ENCODE assay signal across 8 mouse cellular contexts in the genomic region with DNA sequence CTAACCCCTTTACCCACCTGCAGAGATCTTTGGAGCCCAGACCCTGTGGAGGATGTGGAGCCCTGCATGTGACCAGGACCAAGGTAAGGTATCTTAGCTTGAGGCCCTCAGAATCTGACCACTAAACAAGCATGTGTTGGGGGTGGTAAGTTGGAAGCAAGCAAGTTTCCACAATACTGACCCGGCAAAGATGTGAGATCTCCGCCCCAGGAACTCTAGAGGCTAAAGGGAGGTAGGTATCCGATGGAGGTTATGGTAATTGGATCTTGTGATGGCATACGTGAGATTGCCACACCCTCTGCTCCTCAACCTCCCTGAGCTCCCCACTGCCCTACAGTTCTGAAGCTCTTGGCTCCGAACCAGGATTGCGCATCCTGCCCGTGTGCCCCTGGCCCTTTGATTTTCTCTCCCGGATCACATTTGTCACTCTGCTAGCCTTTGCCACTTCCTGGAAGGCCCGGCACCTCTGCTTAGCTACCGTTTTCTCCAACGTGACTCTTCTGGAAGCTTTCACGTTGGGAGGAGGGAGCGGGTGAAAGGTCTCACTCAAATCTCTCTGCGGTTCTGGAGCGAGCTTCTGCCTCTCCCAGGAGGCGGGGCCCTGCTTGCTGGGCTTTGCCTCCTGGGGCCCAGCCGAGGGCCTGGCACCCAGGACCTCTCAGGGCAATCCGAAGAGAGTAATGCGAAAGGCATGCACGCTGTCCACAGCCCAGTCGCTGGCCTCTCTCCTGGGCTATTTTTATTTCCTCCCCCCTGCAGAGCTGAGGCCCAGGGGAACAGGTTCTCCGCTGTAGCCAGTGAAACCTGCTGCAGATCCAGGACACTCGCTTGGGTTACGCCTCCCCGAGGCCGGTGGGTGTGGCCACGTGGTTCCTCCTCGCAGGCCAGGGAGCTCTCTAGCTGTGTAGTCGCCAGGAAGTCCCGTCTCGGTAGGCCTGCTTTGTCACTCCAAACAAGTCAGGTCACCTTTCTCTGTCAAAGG. TPM values are rescaled to one million over a fixed set of nuclear protein-coding genes. Genes with fewer than 3 reads are reported as not detected.
DNase-seq lines count a peak whose midpoint lies in the region; ATAC-seq and TF ChIP-seq lines count a peak whose summit lies in the region.

No protein-coding gene starts in this region.

- H3K36me3 ChIP-seq in CH12.LX (replicated peaks in 1 of 2; ENCODE audit: control insufficient read depth in 1 of 2, insufficient read depth in 1 of 2, low read length in 1 of 2) = no peaks in the 10 kb centered on the region
- H3K36me3 ChIP-seq in embryonic facial prominence, embryonic 15.5 days = no peaks in the 10 kb centered on the region
- no peaks in the 10 kb centered on the region for H3K36me3 ChIP-seq in heart, embryonic 11.5 days (ENCODE audit: control insufficient read depth, insufficient read depth, low read length)
- no peaks in the 10 kb centered on the region for H3K36me3 ChIP-seq in kidney, embryonic 14.5 days (ENCODE audit: control insufficient read depth, insufficient read depth, low read length)

- TF ChIP-seq RAD21 in CH12.LX (IDR thresholded peaks at IDR 0.05; ENCODE audit: low read depth, low read length) = no peak

- peak overlapping the region; percentile 43 for H3K27ac ChIP-seq in CH12.LX (ENCODE audit: insufficient read depth, low read depth)
- H3K27ac ChIP-seq in embryonic facial prominence, embryonic 15.5 days (replicated peaks) = peak overlapping the region; percentile 66
- peak overlapping the region; percentile 98 for H3K27ac ChIP-seq in heart, embryonic 11.5 days (ENCODE audit: low read depth, low read length)
- peak overlapping the region; percentile 20; the same call in 1 of the 2 replicates for H3K27ac ChIP-seq in kidney, embryonic 14.5 days (ENCODE audit: low read depth, low read length)

- H3K9me3 ChIP-seq in CH12.LX (replicated peaks; ENCODE audit: low read length) = no peaks in the 10 kb centered on the region
- no peaks in the 10 kb centered on the region for H3K9me3 ChIP-seq in embryonic facial prominence, embryonic 15.5 days (replicated peaks)
- H3K9me3 ChIP-seq in heart, embryonic 11.5 days (replicated peaks; ENCODE audit: control insufficient read depth, low read length) = no peaks in the 10 kb centered on the region
- H3K9me3 ChIP-seq in kidney, embryonic 14.5 days (ENCODE audit: control insufficient read depth, low read length) = no peaks in the 10 kb centered on the region

- in situ Hi-C loops in CH12.LX (cut with MboI; ENCODE audit: low pct_ligation_motif_present, low pct_unique_long_range_greater_than_20kb, low sequenced_read_pairs) = no loop called here

- TF ChIP-seq EP300 in CH12.LX (IDR thresholded peaks at IDR 0.05; ENCODE audit: low read length) = no peak

- peak overlapping the region; percentile 55 for H3K9ac ChIP-seq in CH12.LX (ENCODE audit: insufficient read depth, low read depth)
- peak overlapping the region; percentile 3; the same call in 1 of the 2 replicates for H3K9ac ChIP-seq in embryonic facial prominence, embryonic 15.5 days
- H3K9ac ChIP-seq in heart, embryonic 11.5 days (ENCODE audit: low read depth, low read length) = peak overlapping the region; percentile 67
- H3K9ac ChIP-seq in kidney, embryonic 14.5 days (ENCODE audit: low read depth, low read length) = peak overlapping the region; percentile 54; the same call in 1 of the 2 replicates

- H3K79me2 ChIP-seq in CH12.LX (replicated peaks; ENCODE audit: control insufficient read depth, extremely low read depth, insufficient read depth, poor library complexity, severe bottlenecking) = no peaks in the 10 kb centered on the region

- dilution Hi-C loops in CH12.LX (cut with MboI; ENCODE audit: extremely low pct_ligation_motif_present, extremely low pct_unique_long_range_greater_than_20kb, low sequenced_read_pairs) = no loop called here

- H3K27me3 ChIP-seq in CH12.LX (replicated peaks) = no peaks in the 10 kb centered on the region
- H3K27me3 ChIP-seq in embryonic facial prominence, embryonic 15.5 days = no peaks in the 10 kb centered on the region; the same call in 1 of the 2 replicates
- H3K27me3 ChIP-seq in heart, embryonic 11.5 days (ENCODE audit: control insufficient read depth, insufficient read depth, low read length) = no peaks in the 10 kb centered on the region
- no peaks in the 10 kb centered on the region for H3K27me3 ChIP-seq in kidney, embryonic 14.5 days (ENCODE audit: control insufficient read depth, insufficient read depth, low read length)

- H3K4me3 ChIP-seq in CH12.LX (replicated peaks in 1 of 3; ENCODE audit: low read depth in 2 of 3, low read length in 2 of 3, poor library complexity in 1 of 3) = peak overlapping the region; percentile 43 to 54 (median 48)
- peak overlapping the region; percentile 37 for H3K4me3 ChIP-seq in embryonic facial prominence, embryonic 15.5 days (replicated peaks)
- H3K4me3 ChIP-seq in heart, embryonic 11.5 days (ENCODE audit: low read depth, low read length) = peak overlapping the region; percentile 31
- H3K4me3 ChIP-seq in kidney, embryonic 14.5 days (ENCODE audit: low read length) = peak overlapping the region; percentile 36

- H3K4me2 ChIP-seq in CH12.LX (ENCODE audit: insufficient read depth, low read depth, poor library complexity, severe bottlenecking) = peak overlapping the region; percentile 64
- H3K4me2 ChIP-seq in embryonic facial prominence, embryonic 15.5 days (replicated peaks) = peak overlapping the region; percentile 69
- H3K4me2 ChIP-seq in heart, embryonic 11.5 days = peak overlapping the region; percentile 70
- peak overlapping the region; percentile 80 for H3K4me2 ChIP-seq in kidney, embryonic 14.5 days (replicated peaks; ENCODE audit: low read depth, low read length)

- DNase-seq in CH12.LX (ENCODE audit: extremely low read depth) = peak; percentile 91
- DNase-seq in adrenal gland, postnatal 10 days = peak; percentile 94
- peak; percentile 93 for DNase-seq in lung, postnatal 25 days (ENCODE audit: low spot score)
- peak; percentile 73 for DNase-seq in ovary, postnatal 14 days (ENCODE audit: low spot score)
- DNase-seq in urinary bladder, adult 18-20 months (ENCODE audit: low spot score in 2 of 2) = peak; percentile 86 to 94

- peak; percentile 85 for TF ChIP-seq POLR2A in CH12.LX (IDR thresholded peaks at IDR 0.05; ENCODE audit: low read depth, low read length)

- 6% methylated on average over 31 of the region's 31 CpGs for WGBS in embryonic facial prominence, embryonic 15.5 days
- WGBS in heart, embryonic 11.5 days (ENCODE audit: insufficient replicate concordance) = 4% methylated on average over 31 of the region's 31 CpGs
- 5% methylated on average over 31 of the region's 31 CpGs for WGBS in kidney, embryonic 14.5 days

- peak; percentile 89 for ATAC-seq in embryonic facial prominence, embryonic 15.5 days (ENCODE audit: insufficient number of reproducible peaks, low FRiP score, low TSS enrichment, low read depth)
- ATAC-seq in heart, embryonic 11.5 days (replicated peaks; ENCODE audit: insufficient number of reproducible peaks, low FRiP score, low TSS enrichment) = peak; percentile 92
- ATAC-seq in kidney, embryonic 14.5 days (ENCODE audit: low FRiP score, low TSS enrichment) = peak; percentile 97

- TF ChIP-seq CTCF in CH12.LX (conservative IDR thresholded peaks at IDR 0.05 in 1 of 2, IDR thresholded peaks at IDR 0.05 in 1 of 2; ENCODE audit: low read depth in 2 of 2, low read length in 2 of 2) = no peak

- peaks cover 15 to 33% of the 10 kb centered on the region in 2 experiments for H3K4me1 ChIP-seq in CH12.LX (ENCODE audit: control insufficient read depth in 1 of 2, insufficient read depth in 2 of 2)
- H3K4me1 ChIP-seq in embryonic facial prominence, embryonic 15.5 days = peaks cover 21% of the 10 kb centered on the region
- peaks cover 45% of the 10 kb centered on the region for H3K4me1 ChIP-seq in heart, embryonic 11.5 days (ENCODE audit: control insufficient read depth, insufficient read depth, low read length)
- H3K4me1 ChIP-seq in kidney, embryonic 14.5 days (ENCODE audit: control insufficient read depth, insufficient read depth, low read length) = peaks cover 7% of the 10 kb centered on the region; the same call in 1 of the 2 replicates

TF ChIP-seq in CH12.LX, 34 proteins besides CTCF, POLR2A, EP300 and RAD21 (continues in another document):
- TF ChIP-seq BHLHE40 (IDR thresholded peaks at IDR 0.05; ENCODE audit: low read depth, low read length) (no peak; the same call in none of the 2 replicates), JUN (IDR thresholded peaks at IDR 0.05; ENCODE audit: insufficient read depth, low read depth, low read length) (no peak), CHD2 (IDR thresholded peaks at IDR 0.05; ENCODE audit: low read length) (peak; percentile 36; the same call in 1 of the 2 replicates), ZMIZ1 (IDR thresholded peaks at IDR 0.05; ENCODE audit: low read depth, low read length) (peak; percentile 47), KAT2A (IDR thresholded peaks at IDR 0.05; ENCODE audit: insufficient replicate concordance, low read length) (0 out of 2 replicates have a peak, but pooled peaks have one; percentile 23), MXI1 (IDR thresholded peaks at IDR 0.05; ENCODE audit: low read depth, low read length) (peak; percentile 96), JUND (conservative IDR thresholded peaks at IDR 0.05; ENCODE audit: low read depth, low read length) (no peak), ELF1 (IDR thresholded peaks at IDR 0.05; ENCODE audit: low read depth, low read length) (peak; percentile 64; the same call in 1 of the 2 replicates), TCF12 (IDR thresholded peaks at IDR 0.05; ENCODE audit: low read depth, low read length) (peak; percentile 70), ETS1 (conservative IDR thresholded peaks at IDR 0.05; ENCODE audit: low read depth, low read length) (no peak; the same call in 1 of the 2 replicates), USF1 (IDR thresholded peaks at IDR 0.05; ENCODE audit: low read depth, low read length) (peak; percentile 83)

RNA-seq across cellular contexts. Expression of gene D5Ertd579e, which starts 17.0 kb away (rescaled TPM):
- total RNA-seq in CH12.LX (2012; rRNA removed) (13.6 and 13.7 TPM in 2 replicates), CH12.LX (2014; rRNA removed) (21.6 and 22.9 TPM in 2 replicates)
- polyA plus RNA-seq in CH12.LX (2012; ENCODE audit: insufficient read length, low read depth) = 23.7 and 29.4 TPM in 2 replicates
- 10 to 100 TPM; 49.6 to 64.1 TPM for total RNA-seq in adrenal gland, postnatal 10 days (2021)
- polyA plus RNA-seq in embryonic facial prominence, embryonic 15.5 days (2015; fragmentation: Nextera tagmentation; extraction: Ambion mirVana) = 18.3 and 18.6 TPM in 2 replicates
- polyA plus RNA-seq in heart, embryonic 11.5 days (2014; fragmentation: Nextera tagmentation; extraction: Ambion mirVana) = 27.8 and 32.0 TPM in 2 replicates
- polyA plus RNA-seq in kidney, embryonic 14.5 days (2014; fragmentation: Nextera tagmentation; extraction: Ambion mirVana) = 17.7 and 30.7 TPM in 2 replicates

RNA-seq across cellular contexts. Expression of gene Bloc1s4, which starts 35.6 kb away (rescaled TPM):
- total RNA-seq in CH12.LX (2012; rRNA removed) = 20.9 and 23.9 TPM in 2 replicates
- 23.3 and 24.6 TPM in 2 replicates for total RNA-seq in CH12.LX (2014; rRNA removed)
- polyA plus RNA-seq in CH12.LX (2012; ENCODE audit: insufficient read length, low read depth) = 21.2 and 22.9 TPM in 2 replicates
- 10 to 100 TPM; 22.6 to 27.2 TPM for total RNA-seq in adrenal gland, postnatal 10 days (2021)
- 31.2 and 34.1 TPM in 2 replicates for polyA plus RNA-seq in embryonic facial prominence, embryonic 15.5 days (2015; fragmentation: Nextera tagmentation; extraction: Ambion mirVana)
- 20.0 and 20.1 TPM in 2 replicates for polyA plus RNA-seq in heart, embryonic 11.5 days (2014; fragmentation: Nextera tagmentation; extraction: Ambion mirVana)
- polyA plus RNA-seq in kidney, embryonic 14.5 days (2014; fragmentation: Nextera tagmentation; extraction: Ambion mirVana) = 26.1 and 26.7 TPM in 2 replicates

Comparison
In these comparisons a context has a peak if more than half of its experiments do, and no peak if none do; other contexts are left out.
1. Peak in every context shown above with its lines: DNase-seq, ATAC-seq, H3K4me3 ChIP-seq and H3K27ac ChIP-seq.
2. H3K27ac ChIP-seq: peak in every context shown above with its lines; median percentile 98 in heart, embryonic 11.5 days; 66 in embryonic facial prominence, embryonic 15.5 days; 43 in CH12.LX; 20 in kidney, embryonic 14.5 days.
3. H3K9ac ChIP-seq: peak in every context shown above with its lines; median percentile 67 in heart, embryonic 11.5 days; 55 in CH12.LX; 54 in kidney, embryonic 14.5 days; 3 in embryonic facial prominence, embryonic 15.5 days.